Mouse (Mus musculus) MEL (cell line): ENCODE measurements around the gene Gstm4. TPM values are rescaled to one million over a fixed set of nuclear protein-coding genes. Genes with fewer than 3 reads are reported as not detected.

ENCODE experiments used
- DNase-seq: peaks from one replicate; pipeline ENCODE4 v3.0.0; 2011; ENCODE audit warnings: low read depth, low spot score
- H3K27ac ChIP-seq: 2 replicates; pipeline ENCODE4 v1.5.1; 2012; ENCODE audit warnings: low read depth, mild to moderate bottlenecking, control low read depth, low read length, moderate library complexity; ENCODE audit not compliant: control insufficient read depth
- H3K27me3 ChIP-seq, 2 experiments: fragments of 150-350 bp in 1 of 2; sonication (generic) in 1 of 2; 2 replicates each; pipeline ENCODE4 v1.6.1; 2012; ENCODE audit warnings: low read length in 2 of 2, mild to moderate bottlenecking in 2 of 2, improper control_type of control experiment in 1 of 2, moderate library complexity in 1 of 2; ENCODE audit not compliant: insufficient read depth in 2 of 2, control insufficient read depth in 1 of 2
- H3K36me3 ChIP-seq, 2 experiments: 2 replicates each; pipeline ENCODE4 v1.6.1; 2012 to 2014; ENCODE audit warnings: low read length in 2 of 2, improper control_type of control experiment in 1 of 2, inconsistent platforms in 1 of 2, mild to moderate bottlenecking in 1 of 2; ENCODE audit not compliant: insufficient read depth in 2 of 2, control insufficient read depth in 1 of 2
- H3K4me1 ChIP-seq, 2 experiments: fragments of 150-350 bp in 1 of 2; sonication (generic) in 1 of 2; 2 replicates each; pipeline ENCODE4 v1.6.1; 2012; ENCODE audit warnings: low read length in 2 of 2, improper control_type of control experiment in 1 of 2, mild to moderate bottlenecking in 1 of 2; ENCODE audit not compliant: insufficient read depth in 2 of 2, control insufficient read depth in 1 of 2
- H3K4me3 ChIP-seq, 2 experiments: fragments of 150-350 bp in 1 of 2; sonication (generic) in 1 of 2; 2 replicates each; pipeline ENCODE4 v1.5.1; 2012; ENCODE audit warnings: low read depth in 2 of 2, low read length in 2 of 2, mild to moderate bottlenecking in 2 of 2, moderate library complexity in 2 of 2, control low read depth in 1 of 2, improper control_type of control experiment in 1 of 2; ENCODE audit not compliant: control insufficient read depth in 1 of 2, insufficient read depth in 1 of 2
- H3K79me2 ChIP-seq: 2 replicates; pipeline ENCODE4 v1.6.1; 2012; ENCODE audit warnings: mild to moderate bottlenecking, low read length, moderate library complexity; ENCODE audit not compliant: control insufficient read depth, poor library complexity, insufficient read depth
- H3K9ac ChIP-seq: 2 replicates; pipeline ENCODE4 v1.6.1; 2012; ENCODE audit warnings: low read depth, mild to moderate bottlenecking, control low read depth, low read length, moderate library complexity; ENCODE audit not compliant: control insufficient read depth, poor library complexity, severe bottlenecking
- H3K9me3 ChIP-seq: fragments of 150-350 bp; sonication (generic); replicated peaks from 2 replicates; pipeline ENCODE4 v1.6.1; 2012; ENCODE audit warnings: mild to moderate bottlenecking, low read length, improper control_type of control experiment, moderate library complexity; ENCODE audit not compliant: insufficient read depth
- CHD1 ChIP-seq: IDR thresholded peaks from 2 replicates; pipeline ENCODE4 v1.6.1; 2012; ENCODE audit warnings: low read depth, mild to moderate bottlenecking, inconsistent platforms, low read length, improper control_type of control experiment
- CHD2 ChIP-seq: IDR thresholded peaks from 2 replicates; pipeline ENCODE4 v1.6.1; 2011; ENCODE audit warnings: low read length, improper control_type of control experiment
- CTCF ChIP-seq, 3 experiments: IDR thresholded peaks in 2 of 3; conservative IDR thresholded peaks in 1 of 3; 2 replicates each; pipeline ENCODE4 v1.5.1; 2011 to 2012; ENCODE audit warnings: low read length in 3 of 3, low read depth in 2 of 3, mild to moderate bottlenecking in 2 of 3, improper control_type of control experiment in 1 of 3, inconsistent platforms in 1 of 3, mixed read lengths in 1 of 3, moderate library complexity in 1 of 3; ENCODE audit not compliant: control insufficient read depth in 1 of 3, insufficient read depth in 1 of 3, poor library complexity in 1 of 3, severe bottlenecking in 1 of 3
- EP300 ChIP-seq, 2 experiments: IDR thresholded peaks; 2 replicates each; pipeline ENCODE4 v1.6.1; 2011; ENCODE audit warnings: improper control_type of control experiment in 2 of 2, low read length in 2 of 2, low read depth in 1 of 2, mild to moderate bottlenecking in 1 of 2
- ETS1 ChIP-seq: IDR thresholded peaks from 2 replicates; pipeline ENCODE4 v1.6.1; 2012; ENCODE audit warnings: low read depth, mild to moderate bottlenecking, inconsistent platforms, low read length, improper control_type of control experiment, moderate library complexity
- JUND ChIP-seq: IDR thresholded peaks from 2 replicates; pipeline ENCODE4 v1.6.1; 2011; ENCODE audit warnings: low read depth, mild to moderate bottlenecking, improper control_type of control experiment, low read length
- KAT2A ChIP-seq: conservative IDR thresholded peaks from 2 replicates; pipeline ENCODE4 v1.6.1; 2012; ENCODE audit warnings: low read depth, low read length, improper control_type of control experiment, inconsistent platforms
- MAFK ChIP-seq: IDR thresholded peaks from 2 replicates; pipeline ENCODE4 v1.6.1; 2011; ENCODE audit warnings: low read depth, mild to moderate bottlenecking, low read length, improper control_type of control experiment, borderline replicate concordance
- MAX ChIP-seq: IDR thresholded peaks from 2 replicates; pipeline ENCODE4 v1.6.1; 2011; ENCODE audit warnings: low read length, improper control_type of control experiment
- MEF2A ChIP-seq: IDR thresholded peaks from 2 replicates; pipeline ENCODE4 v1.6.1; 2014; ENCODE audit warnings: low read depth, mild to moderate bottlenecking, inconsistent platforms, low read length, improper control_type of control experiment; ENCODE audit not compliant: poor library complexity, insufficient replicate concordance, severe bottlenecking; ENCODE audit errors: extremely low read depth
- MXI1 ChIP-seq: IDR thresholded peaks from 2 replicates; pipeline ENCODE4 v1.6.1; 2011; ENCODE audit warnings: mild to moderate bottlenecking, low read depth, low read length, improper control_type of control experiment
- MYC ChIP-seq: IDR thresholded peaks from 2 replicates; pipeline ENCODE4 v1.6.1; 2011; ENCODE audit warnings: low read depth, mild to moderate bottlenecking, low read length, improper control_type of control experiment, moderate library complexity
- POLR2AphosphoS5 ChIP-seq: IDR thresholded peaks from 2 replicates; pipeline ENCODE4 v1.6.1; 2012; ENCODE audit warnings: low read depth, borderline replicate concordance, mild to moderate bottlenecking, inconsistent platforms, low read length, moderate library complexity, mixed read lengths
- RCOR1 ChIP-seq: IDR thresholded peaks from 2 replicates; pipeline ENCODE4 v1.6.1; 2012; ENCODE audit warnings: low read depth, mild to moderate bottlenecking, inconsistent platforms, low read length, improper control_type of control experiment
- SMC3 ChIP-seq: IDR thresholded peaks from 2 replicates; pipeline ENCODE4 v1.6.1; 2011; ENCODE audit warnings: low read depth, low read length, improper control_type of control experiment
- TCF12 ChIP-seq: IDR thresholded peaks from 2 replicates; pipeline ENCODE4 v1.6.1; 2014; ENCODE audit warnings: low read depth, mild to moderate bottlenecking, inconsistent platforms, low read length, improper control_type of control experiment, moderate library complexity
- UBTF ChIP-seq: IDR thresholded peaks from 2 replicates; pipeline ENCODE4 v1.6.1; 2012; ENCODE audit warnings: low read depth, mild to moderate bottlenecking, inconsistent platforms, low read length, improper control_type of control experiment, moderate library complexity, borderline replicate concordance; ENCODE audit not compliant: insufficient read depth
- ZC3H11A ChIP-seq: IDR thresholded peaks from 2 replicates; pipeline ENCODE4 v1.6.1; 2012; ENCODE audit warnings: low read depth, mild to moderate bottlenecking, inconsistent platforms, low read length, improper control_type of control experiment
- ZKSCAN1 ChIP-seq: IDR thresholded peaks from 2 replicates; pipeline ENCODE4 v1.6.1; 2012; ENCODE audit warnings: low read depth, mild to moderate bottlenecking, inconsistent platforms, low read length, improper control_type of control experiment, moderate library complexity
- polyA plus RNA-seq, 2 experiments: library from polyadenylated mRNA; stranded (reverse) in 1 of 2; unstranded in 1 of 2; fragments of >175 nt in 1 of 2; fragments of >200 nt in 1 of 2; gene quantifications; 2 replicates each; pipeline versions ENCODE4 v1.2.1 to v1.2.4; 2012; ENCODE audit warnings: low replicate concordance in 2 of 2, low read depth in 1 of 2; ENCODE audit not compliant: insufficient read length in 2 of 2, insufficient read depth in 1 of 2, missing spikeins in 1 of 2
- total RNA-seq: library from RNA; depleted of rRNA; stranded (reverse); fragments of 300-350 nt; gene quantifications from 2 replicates; pipeline ENCODE4 v1.2.3, GENCODE M21; 2012

The Gstm4 gene
- total and polyA plus RNA-seq, 3 experiments, result 1.4 to 7.4 TPM; not detected in 1

GRCm38 (mm10) chr3:108082251-108082875, 37.7 kb upstream of the Gstm4 start:
- TF ChIP-seq TCF12 (no peak), CHD2 (no peak), UBTF (no peak), ETS1 (no peak), RCOR1 (no peak), CTCF (IDR thresholded peaks at IDR 0.05 in 2 of 3, conservative IDR thresholded peaks at IDR 0.05 in 1 of 3; ENCODE audit: control insufficient read depth in 1 of 3, insufficient read depth in 1 of 3, low read depth in 2 of 3, low read length in 3 of 3, poor library complexity in 1 of 3, severe bottlenecking in 1 of 3) (no peak), JUND (no peak), EP300 (IDR thresholded peaks at IDR 0.05; ENCODE audit: low read depth in 1 of 2, low read length in 2 of 2) (no peak), POLR2AphosphoS5 (no peak), MAFK (no peak), CHD1 (no peak), MXI1 (no peak), SMC3 (no peak), MEF2A (no peak), ZC3H11A (no peak), MYC (no peak), KAT2A (no peak)
- TF ChIP-seq, all 39 proteins: peak for 0

GRCm38 (mm10) chr3:108081681-108082080, 37.0 kb upstream of the Gstm4 start:
- DNase-seq, result no peak
- H3K27me3 ChIP-seq, result no peaks in the 10 kb centered on the region
- H3K4me1 ChIP-seq, result peaks cover 12 to 26% of the 10 kb centered on the region in 2 experiments
- H3K36me3 ChIP-seq, result peaks cover 10 to 26% of the 10 kb centered on the region in 2 experiments
- no peak overlapping the region for H3K9ac ChIP-seq
- H3K4me3 ChIP-seq, result no peak overlapping the region
- H3K9me3 ChIP-seq, result no peaks in the 10 kb centered on the region
- peaks cover 51% of the 10 kb centered on the region for H3K79me2 ChIP-seq
- TF ChIP-seq SMC3 (no peak), ZKSCAN1 (no peak), MAX (no peak)
- no peak overlapping the region for H3K27ac ChIP-seq

More at GRCm38 (mm10) chr3:108082251-108082875, 37.7 kb upstream of the Gstm4 start:
- Histone ChIP-seq H3K9me3 (no peaks in the 10 kb centered on the region), H3K36me3 (peaks cover 8 to 31% of the 10 kb centered on the region in 2 experiments), H3K9ac (peak overlapping the region; percentile 55), H3K4me1 (peaks cover 12 to 32% of the 10 kb centered on the region in 2 experiments), H3K27me3 (no peaks in the 10 kb centered on the region), H3K27ac (peak overlapping the region; percentile 70), H3K79me2 (peaks cover 53% of the 10 kb centered on the region), H3K4me3 (no peak overlapping the region; a peak in 1 of 4 replicates)
- no peak for DNase-seq
